Mouse (Mus musculus) Patski (cell line): Measurements from ENCODE around the gene Vmn2r93. TPM values are rescaled to one million over a fixed set of nuclear protein-coding genes. Genes with fewer than 3 reads are reported as not detected.

ENCODE experiments used
- ATAC-seq: fragments of 100-300 bp; one replicate; pipeline ENCODE4 v1.8.0; 2021
- CTCF ChIA-PET: fragments of 350-600 bp; sonication (Branson Sonifier 250); formaldehyde crosslinking; loops from one replicate; lab custom pipeline; 2022; ENCODE audit warnings: inconsistent platforms; lab: Charles Lee
- POLR2A ChIA-PET: fragments of 350-600 bp; sonication (Branson Sonifier 250); formaldehyde crosslinking; loops from one replicate; lab custom pipeline; 2022; ENCODE audit warnings: antibody characterized with exemption, inconsistent platforms; lab: Charles Lee
- DNase-seq: peaks from one replicate; pipeline ENCODE4 v3.0.0-alpha.2; 2011; ENCODE audit warnings: low read depth, low spot score
- H3K27me3 ChIP-seq: fragments of 371-371 bp; one replicate; pipeline ENCODE4 v1.5.1; 2021
- CTCF ChIP-seq: fragments of 100-300 bp; IDR thresholded peaks from one replicate; pipeline ENCODE4 v1.5.1; 2021
- in situ Hi-C: fragments of 300-500 bp; cut with MboI; formaldehyde crosslinking; loops from 3 replicates; pipeline ENCODE4 v1.11.1; 2018; ENCODE audit warnings: low pct_unique_long_range_greater_than_20kb, mixed read lengths
- polyA plus RNA-seq: library from polyadenylated mRNA; unstranded; gene quantifications from one replicate; pipeline ENCODE4 v1.2.3, GENCODE M21; 2021

Vmn2r93 gene
- polyA plus RNA-seq: not detected

DNA sequence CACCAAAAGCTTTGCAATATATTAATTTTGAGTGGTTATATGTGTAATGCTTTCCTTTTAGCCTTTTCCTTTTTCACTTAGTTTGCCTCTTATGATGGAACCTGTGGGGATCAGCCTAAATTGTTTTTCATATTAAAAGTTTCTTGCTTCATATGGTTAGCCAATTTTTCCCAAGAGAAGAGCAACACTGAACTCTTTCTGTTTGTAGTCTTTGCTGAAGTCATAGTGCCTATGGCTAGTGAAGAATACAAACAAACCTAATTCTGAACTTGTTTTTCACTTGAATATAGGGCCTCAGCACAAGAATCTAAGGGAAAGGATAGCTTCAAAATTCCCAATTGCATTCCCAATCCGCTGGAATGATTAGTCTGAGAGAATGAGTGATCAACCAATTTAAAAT lies at the start of gene Vmn2r93:
Gene Vmn2r93, plus strand, starts transcription at position 301 of the 400 bp plus-strand sequence.
- no peak for ATAC-seq
- TF ChIP-seq CTCF: no peak
- CTCF ChIA-PET: no interaction called here
- in situ Hi-C loops: no loop called here
- POLR2A ChIA-PET: no interaction called here
- H3K27me3 ChIP-seq: no peaks in the 10 kb centered on the region
- no peak for DNase-seq

DNA sequence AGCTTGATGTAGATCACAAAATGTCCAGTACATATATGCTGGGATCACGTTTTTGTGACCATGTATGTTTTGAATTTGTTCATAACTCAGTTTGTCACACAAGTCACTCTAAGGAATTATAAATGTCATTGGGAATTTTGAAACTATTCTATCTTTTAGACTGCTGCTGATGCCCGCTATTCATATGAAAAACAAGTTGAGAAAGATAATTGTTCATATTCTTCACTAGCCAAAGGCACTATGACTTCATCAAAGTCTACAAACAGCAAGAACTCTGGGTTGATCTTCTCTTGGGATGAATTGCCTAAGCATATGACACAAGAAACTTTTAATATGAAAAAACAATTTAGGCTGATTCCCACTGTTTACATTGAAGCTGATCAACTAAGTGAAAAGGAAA lies 20.2 kb upstream of the Vmn2r93 start, which contains the start of gene Vmn2r94:
Gene Vmn2r94, minus strand, starts transcription at position 101 of the 400 bp plus-strand sequence.
- ChIA-PET POLR2A (no interaction called here), CTCF (no interaction called here)
- ATAC-seq (no peak), DNase-seq (no peak)
- in situ Hi-C loops: no loop called here
- no peaks in the 10 kb centered on the region for H3K27me3 ChIP-seq
- TF ChIP-seq CTCF: no peak

DNA sequence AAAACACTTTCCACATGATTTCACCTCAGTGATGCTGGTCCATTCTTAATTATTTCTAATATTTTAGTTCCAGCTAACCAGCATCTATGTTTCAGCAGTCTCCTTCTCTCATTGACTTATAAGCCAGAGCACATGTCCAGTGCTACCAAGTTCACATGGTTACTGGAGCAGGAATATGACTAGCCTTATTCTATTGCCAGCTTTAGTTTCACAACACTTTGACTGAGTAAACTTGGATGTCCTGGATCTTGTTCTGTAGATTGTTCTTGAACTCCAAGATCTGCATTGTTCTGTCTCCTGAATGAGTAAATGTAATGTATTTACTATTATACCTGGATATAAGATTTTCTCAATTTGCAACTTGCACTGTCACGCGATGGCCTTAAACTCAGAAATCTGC lies 25.1 kb downstream of the Vmn2r93 start:
- POLR2A ChIA-PET: no interaction called here
- TF ChIP-seq CTCF: no peak
- in situ Hi-C loops: no loop called here
- DNase-seq (no peak), ATAC-seq (no peak)
- CTCF ChIA-PET: no interaction called here
- no peaks in the 10 kb centered on the region for H3K27me3 ChIP-seq

DNA sequence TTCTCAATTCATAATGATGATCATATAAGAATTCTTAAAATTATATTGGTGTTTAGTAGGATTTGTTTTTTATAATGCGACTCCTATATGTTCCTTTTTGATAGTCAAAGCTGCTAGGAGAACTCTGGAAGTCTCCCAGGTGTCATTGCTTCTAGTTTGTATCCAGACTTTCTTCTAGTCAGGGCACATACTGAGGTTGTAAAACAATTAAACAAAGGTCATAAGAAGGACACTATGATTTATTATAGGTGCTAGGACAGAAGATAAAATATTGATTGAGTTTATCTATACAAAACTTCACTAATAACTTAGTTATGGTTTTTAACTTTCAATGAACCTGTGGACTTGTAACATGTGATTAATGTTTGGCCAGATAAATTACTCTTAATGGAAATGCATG lies 62.1 kb downstream of the Vmn2r93 start:
- in situ Hi-C loops: no loop called here
- ChIA-PET CTCF (no interaction called here), POLR2A (interaction anchor here (0.6 kb wide), 1 partner anchor 788 kb away, joined by 5 read pairs; no protein-coding TSS in a partner anchor)
- no peaks in the 10 kb centered on the region for H3K27me3 ChIP-seq
- no peak for ATAC-seq
- DNase-seq: no peak
- no peak for TF ChIP-seq CTCF

DNA sequence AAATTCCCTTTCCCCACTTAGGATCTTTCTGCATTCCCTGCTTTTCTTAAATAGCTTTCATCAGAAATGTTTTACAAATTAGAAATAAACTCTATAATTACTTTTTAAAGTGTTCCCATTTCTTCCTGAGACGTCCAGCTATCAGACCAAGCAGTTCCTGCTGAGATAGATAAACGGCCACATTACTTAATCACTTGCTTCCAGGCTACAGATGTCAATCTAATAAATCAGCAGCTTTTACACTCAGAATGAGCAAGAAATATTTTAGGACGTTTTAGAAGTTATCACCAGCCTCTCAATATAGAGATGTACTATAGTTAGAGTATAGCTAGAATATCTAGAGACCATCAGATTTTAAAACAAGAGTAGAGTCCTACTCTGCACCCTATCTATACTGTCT lies 62.7 kb downstream of the Vmn2r93 start:
- ATAC-seq: no peak
- no peaks in the 10 kb centered on the region for H3K27me3 ChIP-seq
- in situ Hi-C loops: no loop called here
- CTCF ChIA-PET: no interaction called here
- POLR2A ChIA-PET: interaction anchor here (0.6 kb wide), 1 partner anchor 787 kb away, joined by 5 read pairs; no protein-coding TSS in a partner anchor
- no peak for TF ChIP-seq CTCF
- no peak for DNase-seq

Other genes starting within 250 kb of the Vmn2r93 start
- gene Vmn2r124, start 248.7 kb upstream of the Vmn2r93 start, polyA plus RNA-seq: not detected
- gene Vmn2r91, start 213.1 kb upstream of the Vmn2r93 start, polyA plus RNA-seq: not detected
- 0.01 TPM for gene Vmn2r92, start 146.2 kb upstream of the Vmn2r93 start, polyA plus RNA-seq
- gene Vmn2r94, start 20.3 kb upstream of the Vmn2r93 start, polyA plus RNA-seq: not detected
- not detected for gene Vmn2r95, start 126.0 kb downstream of the Vmn2r93 start, polyA plus RNA-seq